Mouse (Mus musculus): Measurements from ENCODE around the gene Snip1. TPM values are rescaled to one million over a fixed set of nuclear protein-coding genes. Genes with fewer than 3 reads are reported as not detected.

Snip1 gene
- polyA plus RNA-seq, 1 experiment = 19.1 TPM

GRCm38 (mm10) chr4:125116929-125117328 lies 50.5 kb downstream of the Snip1 start:
- Histone ChIP-seq H3K4me1 (ENCODE audit: control insufficient read depth, insufficient read depth, low read length) (peaks cover 3% of the 10 kb centered on the region), H3K27ac (ENCODE audit: control insufficient read depth, insufficient read depth, low read depth, low read length) (no peak overlapping the region), H3K4me3 (ENCODE audit: control insufficient read depth, low read depth, low read length) (no peak overlapping the region), H3K36me3 (ENCODE audit: control insufficient read depth, insufficient read depth, low read length) (no peaks in the 10 kb centered on the region; the same call in 1 of the 2 replicates), H3K27me3 (ENCODE audit: control insufficient read depth, insufficient read depth, low read length) (no peaks in the 10 kb centered on the region)
- TF ChIP-seq CTCF (IDR thresholded peaks at IDR 0.05; ENCODE audit: control insufficient read depth, insufficient read depth, insufficient replicate concordance, low read depth, low read length) (no peak), POLR2A (IDR thresholded peaks at IDR 0.05; ENCODE audit: control insufficient read depth, low read depth, low read length) (no peak)

DNA sequence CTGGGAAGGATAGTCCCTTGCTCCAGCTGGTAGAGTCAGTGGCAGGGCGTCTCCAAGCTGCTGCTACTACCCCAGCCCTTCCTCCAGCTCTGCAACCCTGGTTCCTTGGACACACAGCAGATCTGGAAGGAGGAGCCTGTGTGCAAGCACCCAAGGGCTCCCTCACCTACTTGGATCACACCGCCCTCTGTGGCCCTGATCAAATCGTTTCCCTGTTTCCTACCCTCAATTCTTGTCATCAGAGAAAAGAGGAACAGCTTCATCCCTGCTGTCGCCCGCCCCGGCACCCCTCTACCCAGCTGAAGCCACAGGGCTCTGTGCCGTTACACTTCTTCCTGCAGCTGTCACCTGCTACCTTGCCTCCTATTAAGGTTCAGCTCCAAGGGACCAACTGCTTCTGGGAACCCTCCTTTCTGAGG lies 51.4 kb downstream of the Snip1 start:
- Histone ChIP-seq H3K36me3 (ENCODE audit: control insufficient read depth, insufficient read depth, low read length) (no peaks in the 10 kb centered on the region; the same call in 1 of the 2 replicates), H3K27ac (ENCODE audit: control insufficient read depth, insufficient read depth, low read depth, low read length) (peak overlapping the region; percentile 22; the same call in 1 of the 2 replicates), H3K4me1 (ENCODE audit: control insufficient read depth, insufficient read depth, low read length) (peaks cover 3% of the 10 kb centered on the region), H3K4me3 (ENCODE audit: control insufficient read depth, low read depth, low read length) (no peak overlapping the region), H3K27me3 (ENCODE audit: control insufficient read depth, insufficient read depth, low read length) (no peaks in the 10 kb centered on the region)
- TF ChIP-seq CTCF (IDR thresholded peaks at IDR 0.05; ENCODE audit: control insufficient read depth, insufficient read depth, insufficient replicate concordance, low read depth, low read length) = no peak
- TF ChIP-seq POLR2A (IDR thresholded peaks at IDR 0.05; ENCODE audit: control insufficient read depth, low read depth, low read length) = no peak

DNA sequence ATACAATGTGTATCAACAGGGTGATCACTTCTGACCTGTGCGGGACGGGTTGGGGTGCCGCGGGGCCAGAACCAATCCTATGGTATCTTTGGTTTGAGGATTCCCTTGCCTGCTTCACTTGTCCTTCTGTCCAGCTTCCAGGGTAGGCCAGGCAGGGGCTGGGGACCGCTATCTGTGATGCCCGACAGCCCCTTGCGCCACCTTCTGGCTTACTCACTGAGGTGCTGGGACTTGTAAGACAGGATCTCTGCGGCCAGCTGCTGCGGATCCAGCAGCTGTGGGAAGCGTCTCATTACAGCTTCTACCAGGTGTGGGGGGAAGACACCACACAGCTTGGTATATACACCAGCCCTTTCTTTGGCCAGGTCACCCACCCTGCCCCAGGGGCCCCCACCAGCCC lies 52.6 kb downstream of the Snip1 start:
- H3K4me3 ChIP-seq (ENCODE audit: control insufficient read depth, low read depth, low read length) = no peak overlapping the region
- TF ChIP-seq POLR2A (IDR thresholded peaks at IDR 0.05; ENCODE audit: control insufficient read depth, low read depth, low read length) = no peak
- TF ChIP-seq CTCF (IDR thresholded peaks at IDR 0.05; ENCODE audit: control insufficient read depth, insufficient read depth, insufficient replicate concordance, low read depth, low read length) = no peak
- no peak overlapping the region for H3K27ac ChIP-seq (ENCODE audit: control insufficient read depth, insufficient read depth, low read depth, low read length)
- peaks cover 6% of the 10 kb centered on the region for H3K4me1 ChIP-seq (ENCODE audit: control insufficient read depth, insufficient read depth, low read length)
- H3K27me3 ChIP-seq (ENCODE audit: control insufficient read depth, insufficient read depth, low read length) = no peaks in the 10 kb centered on the region
- no peaks in the 10 kb centered on the region; the same call in 1 of the 2 replicates for H3K36me3 ChIP-seq (ENCODE audit: control insufficient read depth, insufficient read depth, low read length)

- Histone ChIP-seq H3K4me3 (ENCODE audit: control insufficient read depth, low read depth, low read length) (no peak overlapping the region), H3K27me3 (ENCODE audit: control insufficient read depth, insufficient read depth, low read length) (no peaks in the 10 kb centered on the region), H3K36me3 (ENCODE audit: control insufficient read depth, insufficient read depth, low read length) (no peaks in the 10 kb centered on the region), H3K4me1 (ENCODE audit: control insufficient read depth, insufficient read depth, low read length) (peaks cover 6% of the 10 kb centered on the region), H3K27ac (ENCODE audit: control insufficient read depth, insufficient read depth, low read depth, low read length) (no peak overlapping the region)
- TF ChIP-seq POLR2A (IDR thresholded peaks at IDR 0.05; ENCODE audit: control insufficient read depth, low read depth, low read length) (no peak), CTCF (IDR thresholded peaks at IDR 0.05; ENCODE audit: control insufficient read depth, insufficient read depth, insufficient replicate concordance, low read depth, low read length) (no peak)
Measured at GRCm38 (mm10) chr4:125119721-125120120, 53.2 kb downstream of the Snip1 start.

- H3K36me3 ChIP-seq (ENCODE audit: control insufficient read depth, insufficient read depth, low read length) = no peaks in the 10 kb centered on the region
- no peak overlapping the region for H3K4me3 ChIP-seq (ENCODE audit: control insufficient read depth, low read depth, low read length)
- H3K4me1 ChIP-seq (ENCODE audit: control insufficient read depth, insufficient read depth, low read length) = peaks cover 13% of the 10 kb centered on the region
- no peak for TF ChIP-seq POLR2A (IDR thresholded peaks at IDR 0.05; ENCODE audit: control insufficient read depth, low read depth, low read length)
- TF ChIP-seq CTCF (IDR thresholded peaks at IDR 0.05; ENCODE audit: control insufficient read depth, insufficient read depth, insufficient replicate concordance, low read depth, low read length) = no peak
- no peaks in the 10 kb centered on the region for H3K27me3 ChIP-seq (ENCODE audit: control insufficient read depth, insufficient read depth, low read length)
- H3K27ac ChIP-seq (ENCODE audit: control insufficient read depth, insufficient read depth, low read depth, low read length) = no peak overlapping the region
Measured at GRCm38 (mm10) chr4:125122431-125123278, 56.2 kb downstream of the Snip1 start.

- H3K36me3 ChIP-seq (ENCODE audit: control insufficient read depth, insufficient read depth, low read length) = no peaks in the 10 kb centered on the region
- no peaks in the 10 kb centered on the region for H3K27me3 ChIP-seq (ENCODE audit: control insufficient read depth, insufficient read depth, low read length)
- H3K4me3 ChIP-seq (ENCODE audit: control insufficient read depth, low read depth, low read length) = no peak overlapping the region
- no peak overlapping the region for H3K27ac ChIP-seq (ENCODE audit: control insufficient read depth, insufficient read depth, low read depth, low read length)
- peaks cover 16% of the 10 kb centered on the region for H3K4me1 ChIP-seq (ENCODE audit: control insufficient read depth, insufficient read depth, low read length)
- no peak for TF ChIP-seq CTCF (IDR thresholded peaks at IDR 0.05; ENCODE audit: control insufficient read depth, insufficient read depth, insufficient replicate concordance, low read depth, low read length)
- TF ChIP-seq POLR2A (IDR thresholded peaks at IDR 0.05; ENCODE audit: control insufficient read depth, low read depth, low read length) = no peak
Measured at GRCm38 (mm10) chr4:125123279-125123671, 56.8 kb downstream of the Snip1 start.

Other genes with a start within 250 kb of the Snip1 start
- 49.4 and 54.1 TPM in 2 replicates for gene Yrdc, start 216.0 kb upstream of the Snip1 start, polyA plus RNA-seq (2012; rRNA removed)
- gene 1110065P20Rik, start 215.5 kb upstream of the Snip1 start, polyA plus RNA-seq (2012; rRNA removed) = 195 and 219 TPM in 2 replicates
- gene Maneal, start 204.5 kb upstream of the Snip1 start, polyA plus RNA-seq (2012; rRNA removed) = 0.23 and 0.32 TPM in 2 replicates
- gene Epha10, start 185.8 kb upstream of the Snip1 start, polyA plus RNA-seq (2012; rRNA removed) = 7.2 and 9.3 TPM in 2 replicates
- 7.1 and 8.0 TPM in 2 replicates for gene 9930104L06Rik, start 129.6 kb upstream of the Snip1 start, polyA plus RNA-seq (2012; rRNA removed)
- gene Cdca8, start 127.4 kb upstream of the Snip1 start, polyA plus RNA-seq (2012; rRNA removed) = 45.5 and 47.0 TPM in 2 replicates
- gene Rspo1, start 80.2 kb upstream of the Snip1 start, polyA plus RNA-seq (2012; rRNA removed) = 1.1 and 1.7 TPM in 2 replicates
- gene Gnl2, start 50.1 kb upstream of the Snip1 start, polyA plus RNA-seq (2012; rRNA removed) = 24.5 and 25.3 TPM in 2 replicates
- gene Dnali1, start 969 bp upstream of the Snip1 start, polyA plus RNA-seq (2012; rRNA removed) = 185 and 189 TPM in 2 replicates
- 63.2 and 67.3 TPM in 2 replicates for gene Meaf6, start 18.5 kb downstream of the Snip1 start, polyA plus RNA-seq (2012; rRNA removed)
- 1.4 and 2.3 TPM in 2 replicates for gene Zc3h12a, start 61.2 kb downstream of the Snip1 start, polyA plus RNA-seq (2012; rRNA removed)